24 mouse cellular contexts compared by ENCODE assay signal in the genomic region with DNA sequence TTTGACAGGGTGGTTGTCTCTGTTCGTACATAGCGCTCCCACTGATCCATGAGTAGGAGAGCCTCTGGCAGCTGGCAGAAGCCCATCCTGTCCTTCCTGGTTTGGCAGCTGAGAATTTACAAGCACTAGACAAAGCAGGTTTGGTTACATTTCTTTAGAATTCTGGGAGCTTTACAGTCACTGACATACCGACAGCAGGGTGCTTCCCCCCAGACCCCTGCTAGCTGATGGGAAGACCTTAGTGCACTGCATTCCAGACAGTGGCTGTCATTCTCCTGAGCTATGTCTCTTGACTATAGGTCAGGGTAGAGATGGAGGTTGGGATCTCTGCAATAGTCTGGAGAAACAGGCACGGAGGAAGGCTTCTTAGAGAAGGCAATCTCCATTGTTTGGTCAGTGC.
DNase-seq lines count a peak whose midpoint lies in the region; ATAC-seq lines count a peak whose summit lies in the region.
"Had no signal": no experiment of that assay in that cellular context is flagged by ENCODE, and none has a peak within 500 bp of the region (broad histone marks: within the 10 kb centered on the region; RNA-seq: fewer than 3 reads in every experiment).

No protein-coding gene starts in this region.

- no peak overlapping the region for H3K4me3 ChIP-seq in limb, embryonic 11.5 days (ENCODE audit: low read depth, low read length)
- no peak overlapping the region for H3K4me3 ChIP-seq in limb, embryonic 10.5 days
- no peak overlapping the region for H3K4me3 ChIP-seq in limb, embryonic 13.5 days
- H3K4me3 ChIP-seq: embryonic facial prominence, embryonic 15.5 days; erythroblast, embryonic 14.5 days; forebrain, embryonic 10.5 days; gastrocnemius, adult 2 months; heart, embryonic 13.5 days; intestine, embryonic 15.5 days had no signal

- H3K36me3 ChIP-seq in limb, embryonic 11.5 days (ENCODE audit: control insufficient read depth, insufficient read depth, low read length): no peaks in the 10 kb centered on the region
- H3K36me3 ChIP-seq in limb, embryonic 10.5 days: no peaks in the 10 kb centered on the region
- H3K36me3 ChIP-seq in limb, embryonic 13.5 days: no peaks in the 10 kb centered on the region
- H3K36me3 ChIP-seq: embryonic facial prominence, embryonic 15.5 days; forebrain, embryonic 10.5 days; heart, embryonic 13.5 days; intestine, embryonic 15.5 days had no signal

- H3K9ac ChIP-seq in limb, embryonic 11.5 days (ENCODE audit: low read length): no peak overlapping the region
- no peak overlapping the region for H3K9ac ChIP-seq in limb, embryonic 13.5 days
- H3K9ac ChIP-seq: embryonic facial prominence, embryonic 15.5 days; heart, embryonic 13.5 days; intestine, embryonic 15.5 days had no signal

- no peak overlapping the region for H3K4me2 ChIP-seq in limb, embryonic 11.5 days (ENCODE audit: low read depth, severe bottlenecking)
- no peak overlapping the region for H3K4me2 ChIP-seq in limb, embryonic 13.5 days (replicated peaks)
- H3K4me2 ChIP-seq: embryonic facial prominence, embryonic 15.5 days; heart, embryonic 13.5 days; intestine, embryonic 15.5 days had no signal

- H3K27ac ChIP-seq in limb, embryonic 11.5 days (replicated peaks; ENCODE audit: low read depth, low read length): no peak overlapping the region
- no peak overlapping the region for H3K27ac ChIP-seq in limb, embryonic 10.5 days
- H3K27ac ChIP-seq in limb, embryonic 13.5 days: no peak overlapping the region
- H3K27ac ChIP-seq: embryonic facial prominence, embryonic 15.5 days; forebrain, embryonic 10.5 days; gastrocnemius, adult 2 months; heart, embryonic 13.5 days; hindbrain, postnatal 0 days; intestine, embryonic 15.5 days had no signal

- peak; percentile 18 for DNase-seq in limb, embryonic 11.5 days (ENCODE audit: low spot score)
- no peak for DNase-seq in limb, embryonic 10.5 days (ENCODE audit: low spot score)
- DNase-seq in ZHBTc4 (ENCODE audit: low read depth, low spot score): peak; percentile 4
- DNase-seq in frontal cortex, postnatal 10 days (ENCODE audit: low spot score in 2 of 2): no peak
- no peak for DNase-seq in frontal cortex, postnatal 25 days (ENCODE audit: low spot score in 2 of 2)
- DNase-seq: adrenal gland, adult 2 months; adrenal gland, postnatal 25 days; cerebellum, adult 18-20 months; cerebellum, adult 9-11 months; cerebellum, postnatal 36 days; gastrocnemius, adult 2 months; gastrocnemius, postnatal 36 days; heart, adult 11 months; heart, postnatal 36 days; kidney, adult 18-20 months had no signal

- H3K4me1 ChIP-seq in limb, embryonic 11.5 days (ENCODE audit: control insufficient read depth, insufficient read depth, low read length): no peaks in the 10 kb centered on the region
- H3K4me1 ChIP-seq in limb, embryonic 10.5 days: no peaks in the 10 kb centered on the region
- H3K4me1 ChIP-seq in limb, embryonic 13.5 days: no peaks in the 10 kb centered on the region
- H3K4me1 ChIP-seq: embryonic facial prominence, embryonic 15.5 days; forebrain, embryonic 10.5 days; heart, embryonic 13.5 days; intestine, embryonic 15.5 days had no signal

- H3K9me3 ChIP-seq in limb, embryonic 11.5 days (ENCODE audit: control insufficient read depth, low read length): no peaks in the 10 kb centered on the region
- no peaks in the 10 kb centered on the region for H3K9me3 ChIP-seq in limb, embryonic 10.5 days (replicated peaks)
- no peaks in the 10 kb centered on the region for H3K9me3 ChIP-seq in limb, embryonic 13.5 days
- H3K9me3 ChIP-seq: embryonic facial prominence, embryonic 15.5 days; forebrain, embryonic 10.5 days; heart, embryonic 13.5 days; intestine, embryonic 15.5 days had no signal

- ATAC-seq in limb, embryonic 11.5 days (ENCODE audit: insufficient number of reproducible peaks, low FRiP score, low TSS enrichment, low read depth): no peak
- peak; percentile 69 for ATAC-seq in limb, embryonic 13.5 days (ENCODE audit: low FRiP score, low read depth)
- no peak for ATAC-seq in inflammation-experienced regulatory T-cells, adult 6 months
- ATAC-seq: forebrain, embryonic 14.5 days; hindbrain, postnatal 0 days; intestine, embryonic 15.5 days had no signal

- 60% methylated on average over 4 of the region's 4 CpGs for WGBS in limb, embryonic 11.5 days
- 68% methylated on average over 4 of the region's 4 CpGs for WGBS in limb, embryonic 10.5 days
- 62% methylated on average over 4 of the region's 4 CpGs for WGBS in limb, embryonic 13.5 days

- H3K27me3 ChIP-seq in limb, embryonic 11.5 days (ENCODE audit: control insufficient read depth, insufficient read depth, low read length): no peaks in the 10 kb centered on the region
- no peaks in the 10 kb centered on the region for H3K27me3 ChIP-seq in limb, embryonic 10.5 days (ENCODE audit: low read depth, poor library complexity, severe bottlenecking)
- H3K27me3 ChIP-seq in limb, embryonic 13.5 days: no peaks in the 10 kb centered on the region
- H3K27me3 ChIP-seq: embryonic facial prominence, embryonic 15.5 days; heart, embryonic 13.5 days; intestine, embryonic 15.5 days had no signal

Comparison
In these comparisons a context has a peak if more than half of its experiments do, and no peak if none do; other contexts are left out.
1. DNase-seq: peak in limb, embryonic 11.5 days (single experiment) and ZHBTc4 (single experiment); none in limb, embryonic 10.5 days (single experiment), frontal cortex, postnatal 10 days (0 of 2) and frontal cortex, postnatal 25 days (0 of 2).